Mouse (Mus musculus) gastrocnemius, postnatal 4 days (tissue): ENCODE measurements at regions not wholly inside any gene's neighbourhood (a gene's known extent, or its start where the extent isn't known, plus 50 kb on each side); places are given as distances from the start of the nearest gene placed in this dataset.
A peak's percentile ranks its signal among the peaks of the same experiment; 100 is the strongest.

Source experiments
- DNase-seq, 2 experiments: peaks; one replicate each; pipeline ENCODE4 v3.0.0; 2021 to 2022; ENCODE audit warnings: low spot score in 2 of 2, mixed read lengths in 2 of 2

- DNase-seq: no peak
Measured at GRCm38 (mm10) chr13:28654883-28655282, 298.6 kb downstream of the Sox4 start.

DNA sequence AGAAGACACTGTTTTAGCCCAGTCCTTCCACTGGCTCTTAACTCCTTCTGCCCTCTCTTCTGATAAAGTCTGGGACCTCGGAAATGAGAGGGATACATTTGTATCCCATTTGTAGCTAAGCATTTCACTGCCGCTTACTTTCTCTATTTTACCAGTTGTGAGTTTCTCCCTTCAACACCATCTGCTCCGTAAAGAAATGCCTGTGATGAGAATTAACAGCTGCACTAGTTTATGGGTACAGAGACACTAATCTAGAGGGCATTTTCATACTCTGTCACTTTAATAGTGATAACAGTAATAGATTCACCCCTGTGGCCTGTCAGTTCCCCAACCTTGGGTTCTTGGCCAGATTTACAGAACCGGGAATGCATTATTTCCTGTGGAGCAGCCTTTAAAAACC lies 300.2 kb downstream of the Sox4 start:
- no peak for DNase-seq

- peak in 1 of 2 experiments; percentile 27 for DNase-seq
Measured at GRCm38 (mm10) chr13:28651810-28652209, 301.7 kb downstream of the Sox4 start.

DNA sequence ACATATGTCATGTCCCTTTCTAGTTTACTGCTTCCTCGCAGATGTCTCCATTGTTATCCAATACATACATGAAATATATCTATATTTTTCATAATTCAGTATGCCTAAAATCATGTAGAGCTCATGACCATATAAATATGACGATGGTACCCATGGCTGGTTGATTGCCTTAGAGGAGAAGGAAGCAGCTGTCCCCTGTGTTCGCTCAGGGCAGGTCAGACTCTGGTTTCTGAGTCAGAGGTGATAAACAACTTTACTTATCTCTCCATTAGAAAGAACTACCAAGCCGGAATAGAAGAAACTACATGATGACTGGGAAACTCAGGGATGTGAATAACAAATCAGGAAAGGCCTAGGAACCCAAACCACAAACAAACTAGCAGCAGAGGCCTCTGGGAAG lies 307.6 kb downstream of the Sox4 start:
- DNase-seq: no peak

GRCm38 (mm10) chr13:28644846-28645574 lies 308.5 kb downstream of the Sox4 start:
- no peak for DNase-seq

GRCm38 (mm10) chr13:28640826-28641225 lies 312.7 kb downstream of the Sox4 start:
- DNase-seq: no peak

GRCm38 (mm10) chr13:28635230-28635950 lies 318.1 kb downstream of the Sox4 start:
- DNase-seq: no peak

DNA sequence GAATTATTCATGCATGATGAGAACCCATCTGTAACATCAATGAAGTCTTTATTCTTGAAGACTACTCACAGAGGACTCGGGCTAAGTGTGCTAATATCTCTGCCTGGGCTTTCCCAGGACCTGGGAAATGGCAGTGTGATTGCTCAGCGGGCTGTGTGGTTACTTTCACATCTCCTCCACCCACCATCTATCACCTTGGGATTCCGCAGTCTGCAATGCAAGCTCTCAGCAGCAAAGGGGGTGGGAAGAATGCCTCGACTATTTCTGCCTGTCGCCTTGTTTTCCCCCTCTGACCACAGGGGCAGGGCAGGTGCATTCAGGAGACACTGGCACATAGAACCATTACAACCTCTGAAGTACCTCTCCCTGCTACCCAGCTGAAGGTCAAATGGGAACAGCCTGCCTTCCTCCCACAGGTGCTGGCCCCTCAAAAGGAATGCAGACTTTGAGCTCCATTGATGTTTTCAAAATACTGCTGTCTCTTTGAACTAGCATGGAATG lies 319.9 kb downstream of the Sox4 start:
- DNase-seq: no peak

DNA sequence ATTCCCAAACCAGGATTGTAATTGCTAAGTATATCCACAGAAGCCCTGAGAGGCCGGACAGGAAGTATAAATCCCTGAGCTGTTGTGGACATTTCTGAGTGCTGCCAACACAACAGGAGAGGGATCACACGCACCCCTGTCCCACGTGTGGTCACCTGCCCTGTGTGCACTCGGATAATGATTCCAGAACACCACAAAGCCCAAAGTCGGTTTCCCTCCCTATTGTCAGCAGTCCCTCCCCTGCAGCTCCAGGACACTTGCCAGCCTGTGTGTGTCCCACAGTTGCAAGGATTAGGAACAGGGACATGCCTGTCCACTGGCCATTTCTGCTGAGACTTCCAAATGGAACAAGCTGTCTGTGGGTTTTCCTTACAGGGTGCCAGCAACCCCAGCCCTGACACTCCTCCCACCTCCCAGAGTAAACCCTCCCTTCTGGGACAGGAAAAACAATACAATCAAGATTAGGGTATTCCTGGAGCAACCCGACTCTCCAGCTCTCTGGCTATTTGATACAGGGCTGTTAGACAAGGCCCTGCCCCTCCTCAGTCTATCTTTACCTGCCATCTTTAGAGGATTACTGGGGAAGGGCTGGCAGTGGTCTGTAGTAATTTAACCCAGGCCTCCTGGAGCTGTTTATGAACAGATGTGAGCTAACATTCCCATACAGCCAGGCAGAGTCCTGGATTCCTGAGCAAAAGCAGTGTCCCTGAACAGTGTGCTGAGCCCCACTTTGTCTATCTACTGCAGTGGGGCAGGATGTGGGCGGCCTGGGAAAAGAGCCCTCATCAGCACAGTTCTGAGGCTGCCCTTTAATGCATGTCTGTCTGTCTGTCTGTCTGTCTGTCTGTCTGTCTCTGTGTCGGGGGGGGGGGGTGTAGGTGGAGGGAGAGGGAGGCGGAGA lies 323.8 kb downstream of the Sox4 start:
- peak; percentile 25 to 54 for DNase-seq

GRCm38 (mm10) chr13:28628751-28629150 lies 324.8 kb downstream of the Sox4 start:
- DNase-seq: no peak

GRCm38 (mm10) chr13:28618961-28619360 lies 334.6 kb downstream of the Sox4 start:
- DNase-seq: no peak

DNA sequence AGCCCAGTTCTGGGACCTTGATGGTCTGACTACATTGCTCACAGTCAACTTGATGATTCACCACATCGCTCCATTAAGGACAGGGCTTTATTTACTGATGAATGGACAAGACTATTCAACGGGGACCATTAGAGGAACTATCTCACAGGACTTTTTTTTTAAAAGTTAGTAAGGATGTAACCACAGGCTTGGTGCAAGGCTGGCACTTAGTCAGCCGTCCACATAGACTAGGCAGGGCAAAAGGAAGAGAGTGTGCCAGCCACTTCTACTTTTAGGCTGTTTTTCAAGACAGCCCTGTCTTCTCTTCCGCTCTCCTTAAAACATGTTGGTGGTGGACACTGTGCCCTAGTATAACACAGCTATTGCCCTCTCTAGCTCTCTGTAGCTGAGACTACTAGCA lies 336.0 kb downstream of the Sox4 start:
- DNase-seq: no peak

GRCm38 (mm10) chr13:28616645-28617381 lies 336.7 kb downstream of the Sox4 start:
- DNase-seq: no peak

DNA sequence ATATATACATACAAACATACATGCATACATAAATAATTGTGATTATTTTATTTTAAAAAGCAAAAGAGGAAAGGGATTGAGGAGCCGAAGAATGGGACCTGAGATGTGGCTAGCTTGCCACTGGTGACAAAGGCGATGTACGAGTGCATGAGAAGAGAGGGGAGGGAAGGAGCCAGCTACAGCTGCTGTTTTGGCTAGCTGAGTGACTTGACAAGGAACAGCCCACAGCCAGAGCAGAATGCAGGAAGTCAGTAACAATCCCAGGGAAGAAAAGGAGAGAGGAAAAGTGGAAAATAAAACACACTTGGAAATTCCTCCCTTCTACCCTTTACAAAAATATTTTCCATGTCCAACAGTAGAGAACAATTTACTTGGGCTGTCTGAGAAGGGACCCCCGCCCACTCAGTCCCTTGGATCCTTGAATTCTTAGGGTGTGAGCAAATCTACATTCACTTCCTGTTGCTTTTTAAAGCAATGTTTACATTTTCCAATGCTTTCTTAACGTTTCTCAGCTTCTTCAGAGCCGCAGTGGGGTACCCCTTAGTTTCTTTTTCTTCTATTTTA lies 345.9 kb downstream of the Sox4 start:
- peak in 1 of 2 experiments; percentile 20 for DNase-seq

- DNase-seq: no peak
Measured at GRCm38 (mm10) chr13:28606651-28607050, 346.9 kb downstream of the Sox4 start.

DNA sequence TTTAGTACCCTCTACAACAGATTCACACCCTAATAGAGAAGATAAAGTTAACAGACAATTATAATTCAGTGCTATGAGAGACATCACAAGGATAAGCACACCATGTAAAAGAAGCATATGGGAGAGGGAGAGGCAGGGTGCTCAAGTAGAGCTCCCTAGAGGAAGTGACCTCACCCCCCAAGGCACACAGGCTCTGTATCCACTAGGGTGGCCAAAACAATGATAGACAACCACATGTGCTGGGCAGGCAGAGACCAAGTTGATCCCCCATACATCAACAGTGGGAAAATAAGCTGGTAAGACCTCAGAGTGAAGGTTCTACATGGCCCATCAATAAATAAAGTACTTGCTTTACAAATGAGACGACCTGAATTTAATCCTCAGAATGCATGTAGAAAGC lies 347.7 kb downstream of the Sox4 start:
- no peak for DNase-seq

DNA sequence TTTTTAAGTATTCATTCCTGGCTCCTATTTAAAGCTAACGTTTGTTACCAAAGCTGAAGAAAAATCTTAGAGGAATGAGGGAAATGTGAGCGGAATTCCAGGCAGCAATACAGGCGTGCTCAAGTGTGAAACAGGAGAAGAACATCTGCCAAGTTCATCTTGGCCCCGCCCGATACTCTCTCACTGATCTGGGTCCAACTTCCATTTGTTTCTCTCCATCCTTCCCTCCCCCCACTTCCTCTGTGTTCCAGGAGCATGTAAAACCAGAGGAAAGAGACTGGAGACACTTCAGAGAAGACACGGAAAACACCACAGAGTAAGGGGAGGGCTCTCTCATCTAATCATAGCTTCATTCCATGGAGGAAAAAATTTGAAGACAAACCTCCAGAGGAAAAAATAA lies 346.7 kb downstream of the Gm11361 start:
- peak in 1 of 2 experiments; percentile 40 for DNase-seq

- DNase-seq: no peak
Measured at GRCm38 (mm10) chr13:28600792-28601191, 343.5 kb downstream of the Gm11361 start.

- no peak for DNase-seq
Measured at GRCm38 (mm10) chr13:28596367-28596766, 339.0 kb downstream of the Gm11361 start.

DNA sequence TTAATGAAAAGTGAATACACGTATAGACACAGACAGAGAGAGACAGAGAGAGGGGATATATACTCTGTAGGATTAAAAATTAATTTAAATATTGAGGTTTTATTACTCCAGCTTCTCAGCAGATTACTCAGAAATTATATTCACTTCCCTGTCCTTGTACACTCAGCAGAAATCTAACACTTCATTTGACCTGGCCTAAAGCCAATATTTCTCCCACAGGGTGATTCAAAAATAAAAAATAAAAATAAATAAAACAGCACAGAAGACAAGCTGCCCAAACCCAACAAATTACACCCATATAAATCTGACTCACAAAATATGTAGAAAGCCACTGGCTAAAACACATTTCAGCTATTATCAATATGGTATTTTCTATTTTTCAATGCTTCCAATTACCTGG lies 334.8 kb downstream of the Gm11361 start:
- DNase-seq: no peak
